Mouse (Mus musculus) splenic B cell, adult 2 months (primary cell): ENCODE data around the gene Tead2.
"Not testable (repeated sequence)": the region's sequence is repeated elsewhere in the genome, so short reads cannot be mapped to it uniquely, and the experiment has no call there.

Experiments
- DNase-seq: peaks from one replicate; pipeline ENCODE4 v3.0.0-alpha.2; 2011; ENCODE audit warnings: low read depth, low spot score
- H3K27me3 ChIP-seq: 2 replicates; pipeline ENCODE4 v1.6.1; 2012; ENCODE audit warnings: mild to moderate bottlenecking, low read length, moderate library complexity, mixed read lengths; ENCODE audit not compliant: control insufficient read depth, poor library complexity, insufficient read depth, severe bottlenecking
- H3K36me3 ChIP-seq: 2 replicates; pipeline ENCODE4 v1.6.1; 2012; ENCODE audit warnings: mild to moderate bottlenecking, low read length, moderate library complexity, mixed read lengths; ENCODE audit not compliant: control insufficient read depth, poor library complexity, insufficient read depth, severe bottlenecking

Gene Tead2

DNA sequence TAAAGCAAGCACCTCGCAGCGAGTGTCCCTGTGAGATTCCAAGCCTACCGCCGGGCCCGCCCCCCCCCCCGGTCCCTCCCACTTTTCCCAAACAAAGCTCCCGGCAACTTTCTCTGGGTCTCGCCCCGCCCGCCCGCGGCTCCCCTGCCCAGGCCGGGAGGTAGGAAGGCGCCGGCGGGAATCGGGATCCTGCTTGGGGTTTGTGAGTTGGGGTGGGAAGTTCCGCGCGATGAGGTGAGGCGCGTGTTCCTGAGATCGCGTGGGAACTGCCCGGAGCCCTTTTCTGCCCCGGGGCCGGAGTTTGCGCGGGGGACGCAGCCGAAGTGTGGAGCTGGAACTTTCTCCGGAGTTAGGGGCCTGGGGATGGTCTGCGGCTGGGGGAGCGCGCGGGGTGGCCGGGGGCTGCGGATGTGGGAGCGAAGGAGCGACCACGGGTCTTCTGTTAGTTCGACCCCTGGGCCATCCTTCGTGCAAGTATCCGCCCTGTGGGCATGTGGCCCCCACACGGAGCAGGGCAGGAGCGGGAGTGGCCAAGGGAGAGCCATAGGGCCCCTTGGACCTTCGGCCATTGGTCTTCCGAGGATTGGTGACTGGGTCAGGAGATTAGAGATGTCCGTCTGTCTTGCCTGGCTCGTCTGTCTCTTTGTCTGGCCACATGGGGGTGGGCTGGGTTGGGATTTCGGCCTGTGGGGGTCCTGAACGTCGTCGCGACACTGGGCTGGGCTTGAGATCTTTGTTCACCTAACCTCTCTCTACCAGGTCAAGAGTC is at the start of gene Tead2:
Tead2 (plus strand) TSS at position 81 of the 769 bp plus-strand sequence.
- no peaks in the 10 kb centered on the region for H3K36me3 ChIP-seq
- H3K27me3 ChIP-seq, result no peaks in the 10 kb centered on the region
- DNase-seq, result no peak

- DNase-seq, result no peak
These were observed 48.6 kb upstream of the Tead2 start for GRCm38 (mm10) chr7:45166950-45167401.

DNA sequence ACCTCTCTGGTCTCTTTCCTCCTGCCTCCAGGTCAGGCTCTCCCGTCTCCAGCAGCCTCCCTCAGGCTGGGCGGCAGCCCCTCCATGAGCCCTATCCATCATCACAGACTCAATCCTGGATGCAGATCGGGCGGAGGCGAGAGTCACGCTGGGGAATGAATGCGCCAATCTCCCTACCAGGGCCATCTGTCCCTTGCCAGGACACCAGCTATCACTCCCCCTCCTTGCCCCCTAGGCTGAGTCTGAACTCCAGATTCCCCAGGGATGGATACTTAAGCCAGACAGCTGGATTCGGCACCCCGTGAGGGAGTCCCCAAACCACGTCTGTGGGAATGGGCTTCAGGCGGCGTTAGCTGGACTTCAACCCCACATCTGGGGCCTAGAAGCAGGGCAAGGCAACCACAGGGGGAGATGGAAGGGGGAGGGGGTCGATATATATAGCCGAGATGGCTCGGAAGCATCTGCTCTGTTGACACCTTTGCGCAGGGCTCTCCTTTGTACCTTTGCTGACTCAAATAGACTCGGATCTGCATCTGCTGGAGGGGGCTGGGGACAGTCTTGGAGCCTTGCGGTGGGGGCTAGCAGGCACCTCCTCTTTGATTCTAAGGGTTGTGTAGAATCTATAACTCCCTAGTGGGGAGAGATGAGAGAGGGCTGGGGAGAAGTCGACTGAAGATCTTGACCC is 47.6 kb upstream of the Tead2 start:
- Histone ChIP-seq H3K36me3 (no peaks in the 10 kb centered on the region), H3K27me3 (no peaks in the 10 kb centered on the region)
- DNase-seq, result no peak

More at GRCm38 (mm10) chr7:45166950-45167401, 48.6 kb upstream of the Tead2 start:
- H3K36me3 ChIP-seq, result no peaks in the 10 kb centered on the region
- no peaks in the 10 kb centered on the region for H3K27me3 ChIP-seq

DNA sequence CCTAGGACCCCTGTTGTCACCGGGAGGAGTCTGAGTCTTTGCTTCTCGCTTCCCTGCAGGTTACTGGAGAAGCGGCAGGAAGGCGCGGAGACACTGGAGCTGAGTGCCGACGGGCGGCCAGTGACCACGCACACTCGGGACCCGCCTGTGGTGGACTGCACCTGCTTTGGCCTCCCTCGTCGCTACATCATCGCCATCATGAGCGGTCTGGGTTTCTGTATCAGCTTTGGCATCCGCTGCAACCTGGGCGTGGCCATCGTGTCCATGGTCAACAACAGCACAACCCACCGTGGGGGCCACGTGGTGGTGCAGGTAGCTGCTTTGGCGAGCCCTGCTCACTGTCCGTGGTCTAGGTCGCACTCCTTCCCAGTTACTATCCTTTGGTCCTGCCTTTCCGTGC is 46.9 kb upstream of the Tead2 start:
- H3K36me3 ChIP-seq, result no peaks in the 10 kb centered on the region
- DNase-seq, result no peak
- no peaks in the 10 kb centered on the region for H3K27me3 ChIP-seq

DNA sequence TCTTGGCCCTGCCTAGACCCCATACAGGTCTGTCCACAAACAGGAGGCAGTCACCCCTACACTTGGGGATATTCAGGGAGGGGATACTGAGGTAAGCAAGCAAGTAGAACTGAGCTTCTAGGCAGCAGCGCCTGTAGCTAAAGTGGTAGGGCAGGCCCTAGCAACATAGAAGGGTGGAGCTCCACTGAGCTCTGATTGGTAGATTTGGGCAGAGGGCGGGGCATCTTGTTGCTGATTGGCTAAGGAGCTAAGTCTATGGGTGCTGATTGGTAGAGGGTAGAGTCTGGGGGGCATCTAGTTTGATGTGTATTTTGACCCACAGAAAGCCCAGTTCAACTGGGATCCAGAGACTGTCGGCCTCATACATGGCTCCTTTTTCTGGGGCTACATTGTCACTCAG is 46.1 kb upstream of the Tead2 start:
- Histone ChIP-seq H3K36me3 (no peaks in the 10 kb centered on the region), H3K27me3 (no peaks in the 10 kb centered on the region)
- DNase-seq, result peak; percentile 47

DNA sequence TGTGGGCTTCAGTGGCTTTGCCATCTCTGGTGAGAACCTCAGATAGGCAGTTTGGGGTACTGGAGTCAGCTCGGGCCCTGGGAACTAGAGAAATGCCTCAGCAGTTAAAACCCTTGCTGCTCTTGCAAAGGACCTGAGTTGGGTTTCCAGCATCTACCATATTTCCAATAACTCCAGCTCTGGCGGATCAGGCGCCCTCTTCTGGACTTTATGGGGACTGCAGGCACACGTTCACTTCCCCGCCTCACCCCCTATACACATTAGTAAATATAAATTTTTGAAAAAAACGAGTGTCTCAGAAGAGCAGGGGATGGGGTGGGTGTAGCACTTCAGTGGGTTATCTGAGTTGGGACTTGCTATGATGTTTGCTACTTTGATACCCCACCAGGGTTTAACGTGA is 42.6 kb upstream of the Tead2 start:
- no peaks in the 10 kb centered on the region for H3K36me3 ChIP-seq
- no peaks in the 10 kb centered on the region; the same call in 1 of the 2 replicates for H3K27me3 ChIP-seq
- DNase-seq, result peak; percentile 62

- peak; percentile 75 for DNase-seq
- not testable (repeated sequence) for H3K36me3 ChIP-seq, H3K27me3 ChIP-seq
These were observed 41.8 kb upstream of the Tead2 start for GRCm38 (mm10) chr7:45173772-45174171.

GRCm38 (mm10) chr7:45174567-45175280 is 40.8 kb upstream of the Tead2 start:
- DNase-seq, result no peak
- H3K36me3 ChIP-seq, result no peaks in the 10 kb centered on the region
- no peaks in the 10 kb centered on the region; the same call in 1 of the 2 replicates for H3K27me3 ChIP-seq

- Histone ChIP-seq H3K27me3 (no peaks in the 10 kb centered on the region; the same call in 1 of the 2 replicates), H3K36me3 (no peaks in the 10 kb centered on the region)
- no peak for DNase-seq
These were observed 40.2 kb upstream of the Tead2 start for GRCm38 (mm10) chr7:45175398-45175797.

DNA sequence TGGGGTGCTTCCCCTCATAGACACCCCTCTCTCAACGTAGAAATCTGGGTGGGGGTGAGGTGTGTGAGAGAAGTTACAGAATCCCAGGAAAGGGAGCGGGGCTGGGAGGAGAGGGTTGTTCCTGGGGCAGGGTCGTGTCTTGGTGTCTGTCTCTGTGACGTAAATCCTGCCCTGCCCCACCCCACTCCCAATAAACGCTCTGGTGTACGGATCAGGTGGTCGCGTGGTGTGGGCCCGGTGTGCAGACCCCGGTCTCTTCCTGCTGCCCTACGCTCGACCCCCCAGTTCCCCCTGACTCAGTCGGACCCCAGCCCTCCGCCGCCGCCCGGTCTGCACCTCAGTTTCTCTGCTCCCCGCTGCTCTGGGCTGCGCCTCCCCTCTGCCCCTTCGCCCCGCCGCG is 39.6 kb upstream of the Tead2 start:
- H3K27me3 ChIP-seq, result no peaks in the 10 kb centered on the region; the same call in 1 of the 2 replicates
- DNase-seq, result no peak
- H3K36me3 ChIP-seq, result no peaks in the 10 kb centered on the region

DNA sequence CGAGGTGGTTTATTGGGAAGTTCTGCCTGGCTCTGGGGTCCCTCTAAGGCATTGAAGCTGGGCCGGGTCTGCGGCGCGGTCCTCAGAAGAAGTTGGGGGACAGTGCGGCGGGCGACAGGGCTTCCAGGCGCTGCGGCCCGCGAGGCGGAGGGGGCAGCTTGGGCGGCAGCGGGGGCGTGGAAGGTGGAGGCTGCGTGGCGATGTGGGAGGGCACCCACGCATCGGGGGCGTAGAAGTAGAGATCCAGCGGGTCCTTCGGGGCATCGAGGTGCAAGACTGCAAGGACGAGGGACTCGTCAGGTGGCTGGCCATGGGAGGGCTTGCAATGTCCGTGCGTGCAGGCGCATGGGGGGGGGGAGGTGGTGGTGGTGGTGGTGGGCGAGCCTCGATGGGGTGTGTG is 39.2 kb upstream of the Tead2 start:
- H3K36me3 ChIP-seq, result no peaks in the 10 kb centered on the region
- DNase-seq, result no peak
- no peaks in the 10 kb centered on the region; the same call in 1 of the 2 replicates for H3K27me3 ChIP-seq

DNA sequence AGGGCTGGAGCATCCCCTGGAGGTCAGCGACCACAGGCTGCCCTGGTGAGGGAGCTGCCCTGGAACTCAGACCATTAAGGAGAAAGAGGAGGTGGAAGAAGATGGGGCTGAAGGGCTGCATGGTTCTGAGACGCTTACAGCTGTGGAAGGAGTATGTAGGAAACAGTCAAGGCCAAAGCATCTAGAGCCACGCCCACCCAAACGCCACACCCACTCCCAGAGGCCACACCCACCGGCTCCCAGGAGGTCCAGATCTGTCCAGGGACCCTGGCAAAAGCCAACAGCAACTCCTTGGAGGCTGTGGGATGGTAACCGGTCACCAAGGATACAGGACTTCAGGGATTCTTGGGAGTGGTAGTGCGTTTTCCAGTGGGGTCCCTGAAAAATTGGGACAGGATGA is 37.0 kb upstream of the Tead2 start:
- no peak for DNase-seq
- Histone ChIP-seq H3K27me3 (no peaks in the 10 kb centered on the region; the same call in 1 of the 2 replicates), H3K36me3 (no peaks in the 10 kb centered on the region)

- Histone ChIP-seq H3K27me3 (no peaks in the 10 kb centered on the region; the same call in 1 of the 2 replicates), H3K36me3 (no peaks in the 10 kb centered on the region)
- DNase-seq, result no peak
These were observed 36.1 kb upstream of the Tead2 start, which contains the start of gene Gfy for GRCm38 (mm10) chr7:45179469-45179868. Gene Gfy (minus strand): TSS chr7:45179569.

GRCm38 (mm10) chr7:45180896-45181477 is 34.6 kb upstream of the Tead2 start, which contains the start of gene Pth2:
Gene Pth2 (plus strand): TSS chr7:45180995.
- H3K27me3 ChIP-seq, result no peaks in the 10 kb centered on the region; the same call in 1 of the 2 replicates
- DNase-seq, result no peak
- no peaks in the 10 kb centered on the region for H3K36me3 ChIP-seq
